ENCODE assay signal across 16 mouse cellular contexts in the genomic region with DNA sequence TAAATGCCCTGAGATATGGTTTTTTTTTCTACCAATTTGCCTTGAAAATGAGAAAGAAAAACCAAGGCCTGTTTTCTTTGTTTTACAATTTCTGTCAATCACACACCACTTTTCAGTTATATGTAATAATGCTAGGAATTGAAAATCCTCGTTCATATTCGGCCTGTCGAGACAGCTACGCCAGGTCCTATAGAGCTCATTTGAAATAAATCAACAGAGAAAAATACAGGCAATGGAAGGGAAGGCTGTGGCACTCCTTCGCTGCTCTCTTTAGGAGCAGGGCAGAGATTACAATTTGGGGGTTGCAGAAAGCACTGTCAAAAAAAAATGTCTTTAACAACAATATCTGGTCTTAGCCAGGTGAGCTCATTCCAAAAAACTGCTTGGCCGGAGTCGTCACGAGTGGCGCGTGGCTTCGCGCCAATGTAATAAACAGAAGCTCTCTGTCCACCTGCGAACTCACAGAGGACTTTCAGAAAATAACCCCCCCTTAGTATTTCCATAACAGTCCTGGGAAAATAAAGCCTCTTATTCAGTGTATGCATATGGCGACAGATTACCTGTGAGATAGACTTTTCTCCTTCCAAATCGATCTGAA. TPM values are rescaled to one million over a fixed set of nuclear protein-coding genes. Genes with fewer than 3 reads are reported as not detected.
A peak's percentile ranks its signal among the peaks of the same experiment; 100 is the strongest.
DNase-seq lines count a peak whose midpoint lies in the region; ATAC-seq and TF ChIP-seq lines count a peak whose summit lies in the region.
"Had no signal": no experiment of that assay in that cellular context is flagged by ENCODE, and none has a peak within 500 bp of the region (broad histone marks: within the 10 kb centered on the region; RNA-seq: fewer than 3 reads in every experiment).

No protein-coding gene starts in this region.

- no peak for TF ChIP-seq CTCF in forebrain, postnatal 0 days (IDR thresholded peaks at IDR 0.05; ENCODE audit: low read depth)

- no peaks in the 10 kb centered on the region for H3K27me3 ChIP-seq in forebrain, postnatal 0 days (ENCODE audit: insufficient read depth, low read length)
- 0 out of 2 replicates have a peak, but pooled peaks cover 3% of the 10 kb centered on the region for H3K27me3 ChIP-seq in forebrain, embryonic 12.5 days
- H3K27me3 ChIP-seq in midbrain, embryonic 13.5 days, result no peaks in the 10 kb centered on the region
- no peaks in the 10 kb centered on the region for H3K27me3 ChIP-seq in midbrain, embryonic 11.5 days (ENCODE audit: control insufficient read depth, insufficient read depth, low read length)
- no peaks in the 10 kb centered on the region for H3K27me3 ChIP-seq in hindbrain, embryonic 15.5 days
- H3K27me3 ChIP-seq in midbrain, embryonic 16.5 days (ENCODE audit: control insufficient read depth, insufficient read depth, low read depth, low read length), result no peaks in the 10 kb centered on the region
- H3K27me3 ChIP-seq: embryonic facial prominence, embryonic 15.5 days had no signal

- no peaks in the 10 kb centered on the region for H3K9me3 ChIP-seq in forebrain, postnatal 0 days (ENCODE audit: low read length)
- H3K9me3 ChIP-seq in forebrain, embryonic 12.5 days, result no peaks in the 10 kb centered on the region
- no peaks in the 10 kb centered on the region for H3K9me3 ChIP-seq in midbrain, embryonic 13.5 days
- H3K9me3 ChIP-seq in midbrain, embryonic 11.5 days (ENCODE audit: control insufficient read depth, low read length), result no peaks in the 10 kb centered on the region
- no peaks in the 10 kb centered on the region for H3K9me3 ChIP-seq in hindbrain, embryonic 15.5 days
- no peaks in the 10 kb centered on the region for H3K9me3 ChIP-seq in midbrain, embryonic 16.5 days (replicated peaks; ENCODE audit: control insufficient read depth, low read length, poor library complexity, severe bottlenecking)
- H3K9me3 ChIP-seq: embryonic facial prominence, embryonic 15.5 days; limb, embryonic 10.5 days had no signal

- WGBS in forebrain, postnatal 0 days, result 74% methylated on average over 15 of the region's 15 CpGs
- 87% methylated on average over 15 of the region's 15 CpGs for WGBS in forebrain, embryonic 12.5 days
- 84% methylated on average over 15 of the region's 15 CpGs for WGBS in midbrain, embryonic 13.5 days
- 91% methylated on average over 15 of the region's 15 CpGs for WGBS in midbrain, embryonic 11.5 days
- 71% methylated on average over 15 of the region's 15 CpGs for WGBS in hindbrain, embryonic 15.5 days
- 72% methylated on average over 15 of the region's 15 CpGs for WGBS in midbrain, embryonic 16.5 days

- H3K27ac ChIP-seq in forebrain, postnatal 0 days (ENCODE audit: low read depth, low read length), result no peak overlapping the region
- no peak overlapping the region; the same call in 1 of the 2 replicates for H3K27ac ChIP-seq in forebrain, embryonic 12.5 days
- peak overlapping the region; percentile 44 for H3K27ac ChIP-seq in midbrain, embryonic 13.5 days
- H3K27ac ChIP-seq in midbrain, embryonic 11.5 days (ENCODE audit: low read depth, low read length), result no peak overlapping the region
- peak overlapping the region; percentile 58; the same call in 1 of the 2 replicates for H3K27ac ChIP-seq in hindbrain, embryonic 15.5 days (replicated peaks)
- H3K27ac ChIP-seq in midbrain, embryonic 16.5 days (ENCODE audit: low read length), result peak overlapping the region; percentile 31; the same call in 1 of the 2 replicates
- H3K27ac ChIP-seq: embryonic facial prominence, embryonic 15.5 days; limb, embryonic 10.5 days had no signal

- H3K9ac ChIP-seq in forebrain, postnatal 0 days, result no peak overlapping the region
- H3K9ac ChIP-seq in forebrain, embryonic 12.5 days, result no peak overlapping the region
- H3K9ac ChIP-seq in midbrain, embryonic 13.5 days (replicated peaks), result no peak overlapping the region
- H3K9ac ChIP-seq in midbrain, embryonic 11.5 days (ENCODE audit: low read length), result no peak overlapping the region
- no peak overlapping the region for H3K9ac ChIP-seq in hindbrain, embryonic 15.5 days
- H3K9ac ChIP-seq in midbrain, embryonic 16.5 days (ENCODE audit: low read depth, low read length), result no peak overlapping the region
- H3K9ac ChIP-seq: embryonic facial prominence, embryonic 15.5 days; liver, postnatal 0 days had no signal

- H3K4me2 ChIP-seq in forebrain, postnatal 0 days (ENCODE audit: low read depth), result no peak overlapping the region
- no peak overlapping the region for H3K4me2 ChIP-seq in forebrain, embryonic 12.5 days
- H3K4me2 ChIP-seq in midbrain, embryonic 13.5 days (replicated peaks), result no peak overlapping the region
- no peak overlapping the region for H3K4me2 ChIP-seq in midbrain, embryonic 11.5 days
- H3K4me2 ChIP-seq in hindbrain, embryonic 15.5 days, result no peak overlapping the region
- no peak overlapping the region for H3K4me2 ChIP-seq in midbrain, embryonic 16.5 days (ENCODE audit: low read length)
- H3K4me2 ChIP-seq: embryonic facial prominence, embryonic 15.5 days; heart, embryonic 11.5 days; liver, embryonic 11.5 days had no signal

- ATAC-seq in forebrain, postnatal 0 days, result peak; percentile 27; the same call in 1 of the 2 replicates
- ATAC-seq in forebrain, embryonic 12.5 days (ENCODE audit: low FRiP score), result no peak
- no peak for ATAC-seq in midbrain, embryonic 13.5 days
- ATAC-seq in midbrain, embryonic 11.5 days (ENCODE audit: low FRiP score), result no peak
- no peak for ATAC-seq in hindbrain, embryonic 15.5 days (ENCODE audit: low FRiP score, low read depth)
- 0 out of 2 replicates have a peak, but pooled peaks have one; percentile 60 for ATAC-seq in midbrain, embryonic 16.5 days
- ATAC-seq: liver, postnatal 0 days had no signal

- intact Hi-C loops in left cerebral cortex, postnatal 4 days (cut with DNase I), result no loop called here

- H3K4me3 ChIP-seq in forebrain, postnatal 0 days (ENCODE audit: low read depth, low read length), result no peak overlapping the region
- no peak overlapping the region for H3K4me3 ChIP-seq in forebrain, embryonic 12.5 days (replicated peaks)
- H3K4me3 ChIP-seq in midbrain, embryonic 13.5 days (replicated peaks), result no peak overlapping the region
- no peak overlapping the region for H3K4me3 ChIP-seq in midbrain, embryonic 11.5 days (ENCODE audit: low read depth, low read length)
- no peak overlapping the region for H3K4me3 ChIP-seq in hindbrain, embryonic 15.5 days
- H3K4me3 ChIP-seq in midbrain, embryonic 16.5 days (ENCODE audit: low read depth, low read length), result no peak overlapping the region
- H3K4me3 ChIP-seq: embryonic facial prominence, embryonic 15.5 days; limb, embryonic 10.5 days had no signal

- no peak for DNase-seq in forebrain, postnatal 0 days
- no peak for DNase-seq in midbrain, embryonic 11.5 days (ENCODE audit: low spot score, missing footprints)
- no peak for DNase-seq in left cerebral cortex, postnatal 4 days

- no peaks in the 10 kb centered on the region; the same call in 1 of the 2 replicates for H3K36me3 ChIP-seq in forebrain, postnatal 0 days (ENCODE audit: insufficient read depth)
- H3K36me3 ChIP-seq in forebrain, embryonic 12.5 days (replicated peaks), result no peaks in the 10 kb centered on the region
- H3K36me3 ChIP-seq in midbrain, embryonic 13.5 days, result peaks cover 3% of the 10 kb centered on the region; the same call in 1 of the 2 replicates
- no peaks in the 10 kb centered on the region for H3K36me3 ChIP-seq in midbrain, embryonic 11.5 days (ENCODE audit: control insufficient read depth, insufficient read depth, low read length)
- H3K36me3 ChIP-seq in hindbrain, embryonic 15.5 days, result no peaks in the 10 kb centered on the region
- no peaks in the 10 kb centered on the region for H3K36me3 ChIP-seq in midbrain, embryonic 16.5 days (ENCODE audit: control insufficient read depth, insufficient read depth, low read length)
- H3K36me3 ChIP-seq: limb, embryonic 10.5 days had no signal

- no peaks in the 10 kb centered on the region for H3K4me1 ChIP-seq in forebrain, postnatal 0 days (ENCODE audit: insufficient read depth)
- H3K4me1 ChIP-seq in forebrain, embryonic 12.5 days, result peaks cover 4% of the 10 kb centered on the region; the same call in 1 of the 2 replicates
- H3K4me1 ChIP-seq in midbrain, embryonic 13.5 days (replicated peaks), result peaks cover 8% of the 10 kb centered on the region; the same call in 1 of the 2 replicates
- H3K4me1 ChIP-seq in midbrain, embryonic 11.5 days (ENCODE audit: control insufficient read depth, insufficient read depth, low read length), result no peaks in the 10 kb centered on the region
- peaks cover 7% of the 10 kb centered on the region for H3K4me1 ChIP-seq in hindbrain, embryonic 15.5 days (replicated peaks)
- peaks cover 11% of the 10 kb centered on the region; the same call in 1 of the 2 replicates for H3K4me1 ChIP-seq in midbrain, embryonic 16.5 days (ENCODE audit: control insufficient read depth, insufficient read depth, low read length)

RNA-seq across cellular contexts. Expression of a gene that starts 26.8 kb away (rescaled TPM):
- 8.9 and 9.8 TPM in 2 replicates for total RNA-seq in forebrain, postnatal 0 days (2014; rRNA removed)
- polyA plus RNA-seq in forebrain, postnatal 0 days (2015; fragmentation: Nextera tagmentation; extraction: Ambion mirVana), result 3.6 and 5.3 TPM in 2 replicates
- polyA plus RNA-seq in forebrain, embryonic 12.5 days (2016; fragmentation: Nextera tagmentation; extraction: Ambion mirVana), result 6.3 and 6.4 TPM in 2 replicates
- polyA plus RNA-seq in midbrain, embryonic 13.5 days (2015; fragmentation: Nextera tagmentation; extraction: Ambion mirVana), result 8.2 and 8.8 TPM in 2 replicates
- 4.6 and 5.0 TPM in 2 replicates for polyA plus RNA-seq in midbrain, embryonic 11.5 days (2014; fragmentation: Nextera tagmentation; extraction: Ambion mirVana)
- polyA plus RNA-seq in hindbrain, embryonic 15.5 days (2015; fragmentation: Nextera tagmentation; extraction: Ambion mirVana), result 5.6 and 5.8 TPM in 2 replicates
- 6.0 and 7.4 TPM in 2 replicates for polyA plus RNA-seq in midbrain, embryonic 16.5 days (2015; fragmentation: Nextera tagmentation; extraction: Ambion mirVana)
- total RNA-seq in left cerebral cortex, postnatal 4 days (2021), result 10 to 100 TPM; 17.5 to 17.8 TPM

RNA-seq across cellular contexts. Expression of a gene that starts 48.7 kb away (rescaled TPM):
- 0.15 TPM in 1 of 2 replicates, not detected in the other for total RNA-seq in forebrain, postnatal 0 days (2014; rRNA removed)
- polyA plus RNA-seq in forebrain, postnatal 0 days (2015; fragmentation: Nextera tagmentation; extraction: Ambion mirVana), result 0.07 and 0.09 TPM in 2 replicates
- polyA plus RNA-seq in forebrain, embryonic 12.5 days (2016; fragmentation: Nextera tagmentation; extraction: Ambion mirVana), result 0.66 and 0.78 TPM in 2 replicates
- 0.35 TPM in 2 replicates for polyA plus RNA-seq in midbrain, embryonic 13.5 days (2015; fragmentation: Nextera tagmentation; extraction: Ambion mirVana)
- 0.34 and 0.55 TPM in 2 replicates for polyA plus RNA-seq in midbrain, embryonic 11.5 days (2014; fragmentation: Nextera tagmentation; extraction: Ambion mirVana)
- 0.13 and 0.47 TPM in 2 replicates for polyA plus RNA-seq in hindbrain, embryonic 15.5 days (2015; fragmentation: Nextera tagmentation; extraction: Ambion mirVana)
- polyA plus RNA-seq in midbrain, embryonic 16.5 days (2015; fragmentation: Nextera tagmentation; extraction: Ambion mirVana), result 0.07 and 0.09 TPM in 2 replicates
- total RNA-seq in left cerebral cortex, postnatal 4 days (2021), result under 1 TPM; 0.16 to 0.28 TPM
- total RNA-seq: common myeloid progenitor, adult 5-6 weeks; hematopoietic stem cell, adult 5-6 weeks; layer of hippocampus, adult 18-20 months; MEL had no signal
- polyA plus RNA-seq: liver, postnatal 0 days had no signal

Comparison
In these comparisons a context has a peak if more than half of its experiments do, and no peak if none do; other contexts are left out.
1. ATAC-seq: peak in forebrain, postnatal 0 days (single experiment) and midbrain, embryonic 16.5 days (single experiment); none in forebrain, embryonic 12.5 days (single experiment), midbrain, embryonic 13.5 days (single experiment), midbrain, embryonic 11.5 days (single experiment) and hindbrain, embryonic 15.5 days (single experiment).
2. H3K27ac ChIP-seq: peak in midbrain, embryonic 13.5 days (single experiment), hindbrain, embryonic 15.5 days (single experiment) and midbrain, embryonic 16.5 days (single experiment); none in forebrain, postnatal 0 days (single experiment), forebrain, embryonic 12.5 days (single experiment) and midbrain, embryonic 11.5 days (single experiment).